Mouse (Mus musculus): Measurements from ENCODE around the gene Cyp2d40. TPM values are rescaled to one million over a fixed set of nuclear protein-coding genes. Genes with fewer than 3 reads are reported as not detected.

Cyp2d40 gene
- polyA plus RNA-seq (2012; rRNA removed; ENCODE audit: low replicate concordance) = 0.10 TPM in 1 of 2 replicates, not detected in the other

GRCm38 (mm10) chr15:82763631-82764420, at the start of gene Cyp2d40:
Gene Cyp2d40 (minus strand): TSS chr15:82764183.

GRCm38 (mm10) chr15:82794277-82794676, 30.3 kb upstream of the Cyp2d40 start, which contains the start of gene Cyp2d26:
Gene Cyp2d26 (minus strand): TSS chr15:82794294.

Other genes starting within 250 kb of the Cyp2d40 start
- gene Cyp2d12, start 209.1 kb downstream of the Cyp2d40 start, polyA plus RNA-seq (2012; rRNA removed; ENCODE audit: low replicate concordance) = not detected in 2 replicates
- 0.04 TPM in 1 of 2 replicates, not detected in the other for gene Cyp2d34, start 143.2 kb downstream of the Cyp2d40 start, polyA plus RNA-seq (2012; rRNA removed; ENCODE audit: low replicate concordance)
- gene Cyp2d26, start 30.1 kb upstream of the Cyp2d40 start, polyA plus RNA-seq (2012; rRNA removed; ENCODE audit: low replicate concordance) = 0.17 and 0.49 TPM in 2 replicates
- 17.1 and 20.2 TPM in 2 replicates for gene Tcf20, start 223.7 kb upstream of the Cyp2d40 start, polyA plus RNA-seq (2012; rRNA removed; ENCODE audit: low replicate concordance)

All from subcutaneous adipose tissue, adult 2 months (tissue).